Mouse (Mus musculus) bone marrow macrophage, adult 2 months (primary cell): Measurements from ENCODE around the gene Fth1. TPM values are rescaled to one million over a fixed set of nuclear protein-coding genes. Genes with fewer than 3 reads are reported as not detected.

Experiments used
- H3K27ac ChIP-seq: 2 replicates; pipeline ENCODE4 v1.5.1; 2012; ENCODE audit warnings: low read depth, low read length; ENCODE audit not compliant: insufficient read depth
- H3K4me1 ChIP-seq: 2 replicates; pipeline ENCODE4 v1.6.1; 2012; ENCODE audit warnings: low read length; ENCODE audit not compliant: control insufficient read depth, insufficient read depth
- H3K4me3 ChIP-seq: 2 replicates; pipeline ENCODE4 v1.5.1; 2012; ENCODE audit warnings: mild to moderate bottlenecking, low read length, moderate library complexity; ENCODE audit not compliant: insufficient read depth
- CTCF ChIP-seq: IDR thresholded peaks from 2 replicates; pipeline ENCODE4 v1.5.1; 2012; ENCODE audit warnings: low read depth, mild to moderate bottlenecking, low read length, moderate library complexity
- POLR2A ChIP-seq: IDR thresholded peaks from 2 replicates; pipeline ENCODE4 v1.6.1; 2012; ENCODE audit warnings: mild to moderate bottlenecking, low read depth, low read length, borderline replicate concordance
- polyA plus RNA-seq: library from polyadenylated mRNA; stranded (reverse); fragments of >200 nt; gene quantifications from 2 replicates; pipeline ENCODE4 v1.2.4, GENCODE M21; 2012; ENCODE audit not compliant: missing spikeins, insufficient read depth, insufficient read length

Fth1 gene
- polyA plus RNA-seq, 1 experiment: 20,335 TPM

DNA sequence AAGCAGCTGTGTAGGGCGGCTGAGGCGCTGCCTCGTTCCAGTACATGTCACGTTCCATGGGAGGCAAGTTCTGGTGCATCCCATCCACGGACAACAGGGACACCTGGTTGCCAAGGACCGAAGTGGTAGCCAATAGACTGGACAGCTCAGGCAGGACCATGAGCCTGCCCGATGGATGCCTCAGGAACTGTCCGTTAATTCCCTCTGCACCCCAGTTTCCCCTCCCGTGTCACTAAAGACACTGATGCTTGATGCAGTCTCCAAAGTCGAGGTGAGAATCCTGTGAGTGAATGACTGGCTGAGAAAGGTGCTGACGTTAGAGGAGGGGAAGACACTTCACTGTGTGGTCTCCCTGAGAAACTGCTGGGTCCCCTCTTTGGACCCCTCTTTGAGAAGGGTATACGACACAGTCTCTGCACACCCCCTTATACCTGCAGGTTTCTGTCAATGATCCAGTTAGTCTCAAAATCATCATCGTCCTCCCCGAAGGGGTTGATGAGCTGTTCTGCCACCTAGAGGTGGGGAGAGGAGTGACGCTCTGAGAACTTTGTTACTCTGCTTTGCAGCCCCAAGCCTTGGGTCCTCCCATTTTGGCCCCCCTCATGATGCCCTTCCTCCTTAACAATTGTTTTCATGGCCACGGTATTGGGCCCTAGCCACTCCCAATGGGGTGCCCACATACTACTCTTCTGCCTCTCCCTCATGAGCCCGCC, 8.9 kb downstream of the Fth1 start:
- Histone ChIP-seq H3K4me3 (no peak overlapping the region), H3K27ac (no peak overlapping the region), H3K4me1 (peaks cover 5% of the 10 kb centered on the region)
- TF ChIP-seq POLR2A: no peak
- TF ChIP-seq CTCF: peak; percentile 61

DNA sequence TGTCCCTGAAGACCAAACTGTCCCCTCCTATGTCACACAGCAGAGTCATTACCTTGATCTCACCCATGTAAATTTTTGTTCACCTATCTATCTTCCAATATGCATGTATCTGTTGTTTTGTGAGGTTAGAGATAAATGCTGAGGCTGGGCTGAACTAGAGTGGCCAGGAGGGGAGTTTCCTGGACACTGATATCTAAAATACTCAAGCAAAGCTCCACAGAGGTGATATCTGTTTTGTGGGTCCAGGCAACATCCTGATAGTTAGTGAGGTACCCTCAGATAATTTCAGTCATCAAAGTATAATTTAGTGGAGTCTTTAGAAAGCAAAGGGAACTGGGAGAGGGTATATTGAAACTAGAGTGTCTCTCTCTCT, 9.5 kb downstream of the Fth1 start:
- H3K4me1 ChIP-seq: peaks cover 5% of the 10 kb centered on the region
- no peak for TF ChIP-seq POLR2A
- TF ChIP-seq CTCF: no peak
- no peak overlapping the region for H3K27ac ChIP-seq
- no peak overlapping the region for H3K4me3 ChIP-seq

DNA sequence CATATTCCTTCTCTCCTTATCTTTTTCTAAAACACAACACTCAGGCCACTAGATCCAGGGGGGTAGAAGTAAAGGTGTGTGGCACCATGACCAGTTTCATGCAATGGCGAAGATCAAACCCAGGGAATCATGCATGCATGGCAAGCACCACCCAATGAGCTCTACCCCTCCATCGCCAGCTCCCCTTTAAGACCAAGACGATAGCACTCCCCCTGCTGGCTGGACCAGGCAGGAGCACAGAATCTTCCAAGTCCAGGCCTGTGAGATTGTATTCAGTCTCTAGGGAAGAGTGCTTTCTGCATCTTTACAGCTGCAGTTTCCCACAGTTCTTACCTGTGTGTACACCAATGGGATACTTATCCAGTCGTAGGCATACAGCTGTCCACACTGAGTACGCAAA, 10.9 kb downstream of the Fth1 start:
- Histone ChIP-seq H3K4me1 (peaks cover 5% of the 10 kb centered on the region), H3K4me3 (no peak overlapping the region), H3K27ac (no peak overlapping the region)
- no peak for TF ChIP-seq POLR2A
- TF ChIP-seq CTCF: peak; percentile 44

DNA sequence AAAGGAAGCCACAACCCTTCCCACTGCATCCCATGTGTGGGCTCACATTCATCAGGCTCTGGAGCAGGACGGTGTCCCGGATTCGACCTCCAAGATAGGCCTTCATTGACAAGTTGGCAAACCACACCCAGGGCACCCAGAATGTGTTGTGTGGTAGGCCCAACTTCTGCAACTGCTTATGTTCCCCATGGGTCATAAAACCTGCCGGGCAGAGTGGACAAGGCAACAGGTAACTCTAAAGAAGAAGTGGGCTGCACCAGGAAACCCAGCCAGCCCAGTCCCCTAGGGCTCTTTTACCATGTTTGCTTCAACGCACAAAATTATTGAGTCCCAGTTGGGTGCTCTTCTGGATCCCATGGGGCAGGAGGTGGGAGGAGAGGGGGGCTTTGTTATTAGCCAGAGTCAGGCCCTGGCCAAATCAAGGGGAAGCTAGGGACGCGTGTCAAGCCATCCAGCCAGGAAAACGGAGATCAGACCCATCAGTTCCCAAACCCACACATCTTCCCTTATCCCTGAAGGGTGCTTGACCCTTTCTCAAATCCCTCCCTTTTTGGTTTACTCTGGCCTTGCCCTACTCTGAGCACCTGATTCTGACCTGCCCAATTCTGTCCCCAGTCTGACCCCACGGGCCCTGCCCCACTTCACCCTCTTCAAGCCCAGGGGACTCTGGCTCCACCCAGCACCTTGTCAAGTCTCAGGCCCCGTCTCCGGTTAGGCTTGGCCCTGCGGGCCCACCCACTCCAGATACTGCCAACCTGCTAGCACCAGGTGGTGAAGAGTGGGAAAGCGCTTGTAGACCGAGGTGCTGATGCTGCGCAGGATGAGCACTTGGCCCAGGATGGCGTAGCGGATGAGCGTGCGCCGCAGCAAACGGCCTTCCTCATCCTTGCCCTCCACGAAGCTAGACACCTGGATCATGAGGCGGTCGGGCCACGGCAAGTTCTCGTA, 11.9 kb downstream of the Fth1 start:
- Histone ChIP-seq H3K27ac (no peak overlapping the region), H3K4me3 (no peak overlapping the region), H3K4me1 (peaks cover 5% of the 10 kb centered on the region)
- TF ChIP-seq CTCF: no peak
- no peak for TF ChIP-seq POLR2A

DNA sequence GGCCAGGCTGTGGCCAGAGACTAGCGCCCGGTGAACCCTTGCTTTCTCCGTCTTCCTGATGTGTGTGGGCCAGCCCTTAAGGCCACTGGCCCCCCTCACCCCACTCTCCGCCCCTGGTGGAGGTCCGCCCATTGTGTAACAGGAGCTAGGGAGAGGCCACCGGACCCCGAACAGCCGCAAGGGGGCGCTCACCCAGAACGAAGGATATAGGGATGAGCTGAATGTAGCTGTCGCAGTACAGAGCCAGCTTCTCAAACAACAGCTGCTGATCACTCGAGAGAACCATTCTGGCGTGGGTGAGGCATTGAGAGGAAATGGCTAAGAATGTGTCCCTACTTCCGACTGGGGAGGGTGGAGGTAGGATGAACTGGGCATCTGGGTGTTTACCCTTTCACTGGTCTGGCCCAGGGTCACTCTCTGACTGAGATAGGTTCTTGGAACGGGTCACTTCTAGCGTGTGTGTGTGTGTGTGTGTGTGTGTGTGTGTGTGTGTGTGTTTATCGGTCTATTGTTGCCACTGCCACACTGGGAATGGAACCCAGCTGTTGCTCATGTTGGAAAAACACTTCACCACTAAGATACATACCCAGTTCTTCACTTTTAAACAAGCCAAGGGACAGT, 12.7 kb downstream of the Fth1 start:
- no peak overlapping the region for H3K4me3 ChIP-seq
- H3K4me1 ChIP-seq: peaks cover 5% of the 10 kb centered on the region
- no peak overlapping the region for H3K27ac ChIP-seq
- TF ChIP-seq CTCF: peak; percentile 63; the same call in 1 of the 2 replicates
- no peak for TF ChIP-seq POLR2A

DNA sequence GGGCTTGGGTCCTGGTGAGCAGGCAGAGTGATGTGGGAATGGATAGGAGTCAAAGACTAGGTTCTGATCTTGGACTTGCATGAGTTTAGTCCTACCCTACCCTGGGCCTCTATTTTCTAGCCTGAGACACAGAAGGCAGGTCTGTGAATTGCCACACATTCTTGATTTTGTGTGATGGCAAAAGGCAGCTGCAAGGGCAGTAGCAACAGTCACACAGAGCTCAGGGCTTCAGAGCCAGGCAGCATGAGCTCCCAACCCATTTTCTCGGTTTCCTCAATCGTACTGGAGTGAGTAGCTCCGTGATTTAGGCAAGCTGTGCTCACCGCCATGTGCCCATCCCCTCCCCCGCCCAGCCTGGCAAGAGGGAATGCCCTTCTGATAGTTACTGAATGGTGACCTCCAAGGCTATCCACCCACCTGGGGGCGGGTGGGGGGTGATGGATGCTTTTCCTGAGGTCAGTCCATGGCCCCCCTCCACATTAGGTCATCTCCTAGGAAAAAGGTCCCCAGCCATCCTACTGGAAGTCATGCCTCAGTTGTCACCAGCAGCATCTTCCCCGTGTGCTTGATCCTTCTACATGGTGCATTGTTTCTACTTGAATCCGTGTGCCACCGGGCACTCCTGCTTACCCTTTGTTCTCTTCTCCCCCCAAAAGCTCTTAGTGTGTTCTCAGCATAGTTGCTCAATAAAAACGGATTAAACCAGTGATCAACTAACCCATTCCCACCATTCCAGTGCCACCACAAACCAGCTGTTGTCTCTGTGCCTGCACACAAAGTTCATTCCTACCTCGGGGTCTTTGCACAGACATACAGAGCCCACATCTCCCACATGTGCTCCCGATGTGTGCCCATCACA, 17.0 kb downstream of the Fth1 start:
- TF ChIP-seq CTCF (no peak), POLR2A (no peak)
- Histone ChIP-seq H3K4me1 (no peaks in the 10 kb centered on the region), H3K27ac (no peak overlapping the region), H3K4me3 (no peak overlapping the region)

DNA sequence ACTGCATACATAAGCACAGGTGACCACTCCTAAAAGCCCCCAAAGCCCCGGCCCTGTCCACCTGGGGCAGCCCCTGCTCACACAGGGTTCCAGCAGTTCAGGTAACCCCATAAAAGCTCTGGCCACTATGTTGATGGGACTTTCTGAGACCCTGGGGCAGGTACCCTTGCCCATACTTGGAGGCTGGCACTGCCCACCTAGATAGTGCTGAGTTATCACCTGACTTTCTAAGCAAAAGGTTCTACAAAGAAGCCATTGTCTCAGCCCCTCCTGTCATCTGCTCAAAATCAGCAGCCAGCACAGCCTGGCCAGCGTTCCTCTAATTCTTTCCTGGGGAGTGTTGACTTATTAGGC, 17.6 kb downstream of the Fth1 start:
- Histone ChIP-seq H3K27ac (no peak overlapping the region), H3K4me3 (no peak overlapping the region), H3K4me1 (no peaks in the 10 kb centered on the region)
- TF ChIP-seq POLR2A (no peak), CTCF (no peak)

DNA sequence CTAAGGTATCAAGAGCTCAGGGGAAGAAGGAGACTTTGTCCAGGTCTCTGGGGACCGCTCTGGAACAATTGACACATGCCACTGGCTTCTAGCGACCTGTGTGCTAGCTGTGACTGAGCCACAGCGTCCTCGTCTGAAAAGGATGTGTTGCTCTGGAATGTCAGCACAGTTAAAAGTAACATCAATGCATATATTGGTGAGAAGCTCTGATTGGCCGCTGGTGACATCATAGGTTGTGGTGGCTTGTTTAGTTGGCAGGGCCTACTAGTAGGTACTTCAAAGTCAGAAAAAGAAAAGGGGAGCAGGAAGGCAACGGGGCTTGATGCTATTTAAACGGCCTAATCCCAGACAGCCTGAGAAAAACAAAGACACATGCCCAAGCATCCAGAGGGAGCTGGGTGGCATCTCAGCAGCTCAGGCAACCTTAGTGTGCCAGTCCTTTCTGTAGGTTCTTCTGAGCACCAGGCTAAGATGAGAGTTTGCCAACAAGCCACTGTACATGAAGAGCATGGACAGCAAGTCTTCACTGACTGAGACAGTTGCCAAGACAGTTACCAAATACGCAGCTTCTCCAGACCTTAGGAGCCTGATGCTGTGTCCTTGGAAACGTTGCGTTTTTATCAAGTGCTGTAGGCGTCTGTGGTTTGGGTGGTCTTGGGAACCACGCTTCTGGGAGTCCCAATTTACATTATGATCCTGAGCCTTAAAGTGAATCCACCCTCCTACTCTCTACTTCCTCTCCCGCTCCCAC, 18.5 kb downstream of the Fth1 start:
- no peak overlapping the region for H3K4me3 ChIP-seq
- H3K27ac ChIP-seq: no peak overlapping the region
- no peaks in the 10 kb centered on the region for H3K4me1 ChIP-seq
- no peak for TF ChIP-seq POLR2A
- TF ChIP-seq CTCF: no peak

DNA sequence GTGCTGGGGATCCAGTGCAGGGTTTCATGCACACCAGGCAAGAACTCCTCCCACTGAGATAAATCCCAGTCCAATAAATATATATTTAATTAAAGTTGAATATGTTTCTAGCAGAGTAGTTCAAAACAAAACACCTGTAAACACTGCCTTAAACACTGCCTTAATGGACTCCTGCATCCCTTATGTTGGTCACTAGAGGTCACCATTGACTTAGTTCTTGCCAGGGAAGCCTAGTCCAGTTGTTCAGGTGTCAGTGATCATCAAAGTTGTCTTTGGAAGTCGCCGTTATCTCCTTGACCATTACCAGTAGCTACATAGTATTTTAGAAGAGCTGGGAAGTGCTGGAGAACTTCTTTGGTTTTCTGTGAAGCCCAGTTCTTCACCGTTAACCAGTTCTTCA, 19.9 kb downstream of the Fth1 start:
- no peak overlapping the region for H3K4me3 ChIP-seq
- no peak overlapping the region for H3K27ac ChIP-seq
- no peaks in the 10 kb centered on the region for H3K4me1 ChIP-seq
- TF ChIP-seq CTCF (no peak), POLR2A (no peak)
